Mouse (Mus musculus): ENCODE results near the gene Acaca. TPM values are rescaled to one million over a fixed set of nuclear protein-coding genes. Genes with fewer than 3 reads are reported as not detected.

Gene Acaca
- total RNA-seq, 2 experiments from 2014 or later = 66.7 to 69.6 TPM

DNA sequence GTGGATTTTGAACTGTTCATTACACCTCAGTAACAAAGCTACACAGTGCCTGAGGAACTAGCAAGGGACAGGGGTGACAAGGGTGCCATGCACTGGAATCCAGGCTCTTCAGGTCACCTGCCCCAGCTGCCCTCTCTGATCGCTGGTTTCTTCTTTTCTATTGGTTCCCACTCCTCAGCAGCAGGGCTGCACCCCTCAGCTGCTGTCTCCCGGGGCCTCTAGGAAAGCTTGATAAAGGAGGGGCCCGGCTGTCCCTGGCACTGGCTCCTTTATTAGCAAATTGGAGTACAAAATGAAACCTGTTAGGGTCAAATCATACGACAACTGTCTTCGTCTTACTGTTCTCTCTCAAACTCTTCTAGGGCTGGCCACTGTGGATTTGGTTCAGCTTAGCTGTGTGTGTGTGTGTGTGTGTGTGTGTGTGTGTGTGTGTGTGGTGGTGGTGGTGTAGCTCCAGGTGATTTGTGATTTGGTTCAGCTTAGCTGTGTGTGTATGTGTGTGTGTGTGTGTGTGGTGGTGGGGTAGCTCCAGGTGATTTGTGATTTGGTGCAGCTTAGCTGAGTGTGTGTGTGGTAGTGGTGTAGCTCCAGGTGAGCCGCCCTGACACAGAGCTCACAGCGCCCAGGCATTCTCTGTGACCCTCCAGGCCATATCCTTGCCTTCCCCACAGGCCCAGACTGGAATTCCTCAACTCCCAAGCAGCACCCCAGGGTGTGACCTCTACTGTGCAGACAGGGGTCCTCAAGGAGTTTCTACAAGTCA, 281.6 kb downstream of the Acaca start:
- DNase-seq (ENCODE audit: low spot score in 2 of 2) = no peak
- no peak overlapping the region for H3K4me3 ChIP-seq
- H3K27ac ChIP-seq = no peak overlapping the region
- TF ChIP-seq CTCF (conservative IDR thresholded peaks at IDR 0.05) = no peak

DNA sequence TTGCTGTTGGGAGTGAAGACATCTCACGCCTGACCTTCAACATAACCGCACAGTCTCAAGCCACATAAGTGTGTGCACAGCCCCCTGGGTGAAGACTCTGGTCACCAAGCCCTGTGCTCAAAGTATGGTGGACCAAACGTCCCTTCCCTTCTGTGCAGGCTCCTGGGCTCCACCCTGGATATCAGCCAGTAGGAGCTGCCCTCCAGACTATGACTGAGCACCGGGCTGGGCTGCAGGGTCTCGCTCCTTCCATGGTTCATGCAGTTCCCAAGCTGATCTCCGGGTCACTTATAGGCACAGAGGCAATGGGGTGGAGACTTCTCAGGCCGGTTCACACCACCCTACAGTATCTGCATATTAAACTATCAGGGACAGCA, 282.2 kb downstream of the Acaca start:
- TF ChIP-seq CTCF (conservative IDR thresholded peaks at IDR 0.05) = no peak
- Histone ChIP-seq H3K4me3 (no peak overlapping the region), H3K27ac (no peak overlapping the region)
- DNase-seq (ENCODE audit: low spot score in 2 of 2) = no peak

DNA sequence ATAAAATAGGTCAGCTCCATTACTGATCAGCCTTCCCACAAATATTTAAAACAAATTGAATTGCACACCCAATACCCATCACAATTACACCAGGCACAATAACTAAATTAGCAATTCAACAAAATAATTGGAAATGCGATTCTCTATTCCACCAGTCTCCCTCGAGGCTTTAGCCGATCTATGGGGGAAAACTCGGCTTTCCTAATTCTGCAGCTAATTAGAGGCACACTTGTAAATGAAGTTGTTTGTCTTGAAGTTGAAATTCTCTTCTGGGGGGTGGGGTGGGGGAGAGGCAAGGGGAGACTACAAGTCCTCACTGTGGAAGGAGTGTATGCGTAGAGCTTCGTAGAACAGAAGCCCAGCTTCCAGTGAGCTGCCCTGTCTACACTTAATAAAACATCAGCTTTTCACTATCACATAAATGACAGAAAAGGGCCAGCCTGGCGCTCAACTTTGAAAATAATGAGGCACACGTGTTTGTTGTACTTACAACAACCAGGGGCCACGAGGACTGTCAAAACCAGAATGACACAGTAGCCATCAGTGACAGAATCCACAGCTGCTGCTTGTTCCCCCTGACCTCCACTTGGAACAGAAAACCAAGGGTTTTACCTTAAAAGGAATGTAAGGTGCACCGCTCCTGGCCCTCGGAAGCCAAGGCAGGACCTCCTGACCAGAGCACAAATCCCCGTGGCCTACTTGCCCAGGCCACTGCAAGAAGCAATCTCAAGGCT, 282.9 kb downstream of the Acaca start:
- Histone ChIP-seq H3K27ac (no peak overlapping the region), H3K4me3 (no peak overlapping the region)
- no peak for DNase-seq (ENCODE audit: low spot score in 2 of 2)
- TF ChIP-seq CTCF (conservative IDR thresholded peaks at IDR 0.05) = no peak

DNA sequence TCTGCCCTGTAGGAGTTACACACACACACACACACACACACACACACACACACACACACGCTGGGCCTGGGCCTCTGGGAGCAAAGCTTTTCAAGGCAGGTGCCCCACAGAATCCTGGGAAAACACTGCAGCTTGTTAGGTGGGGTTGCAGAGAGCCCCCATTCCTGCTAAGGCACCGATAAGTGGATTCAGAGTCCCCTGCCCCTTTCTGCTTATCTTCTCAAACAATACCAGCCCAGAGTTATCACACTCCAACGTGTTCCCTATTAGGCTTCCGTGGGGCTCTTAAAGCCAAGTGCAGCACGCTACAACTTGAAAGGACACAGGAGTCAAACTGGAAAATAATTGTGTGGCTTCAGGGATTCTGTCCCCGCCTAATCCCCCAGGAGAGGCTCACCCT, 283.6 kb downstream of the Acaca start:
- no peak overlapping the region for H3K4me3 ChIP-seq
- no peak for TF ChIP-seq CTCF (conservative IDR thresholded peaks at IDR 0.05)
- H3K27ac ChIP-seq = no peak overlapping the region
- no peak for DNase-seq (ENCODE audit: low spot score in 2 of 2)

DNA sequence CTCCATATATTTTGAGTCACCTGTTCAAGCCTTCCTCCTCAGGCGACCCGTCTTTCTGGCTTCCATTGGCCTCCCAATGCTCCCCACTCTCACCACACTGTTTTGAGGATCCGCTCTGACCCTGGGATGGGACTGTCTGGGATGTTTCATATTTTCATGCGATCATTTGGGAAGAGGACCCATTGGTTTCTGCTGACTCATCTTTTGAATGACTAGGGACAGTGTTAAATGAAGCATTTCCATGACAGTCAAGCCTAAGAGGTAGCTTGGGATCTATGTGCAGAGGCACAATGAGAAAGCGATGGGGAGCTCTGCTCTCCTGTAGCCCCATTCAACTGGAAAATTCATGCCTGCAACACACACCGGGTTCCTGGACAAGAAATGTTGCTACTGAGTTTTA, 291.3 kb downstream of the Acaca start:
- no peak overlapping the region for H3K4me3 ChIP-seq
- H3K27ac ChIP-seq = no peak overlapping the region
- no peak for TF ChIP-seq CTCF (conservative IDR thresholded peaks at IDR 0.05)
- DNase-seq (ENCODE audit: low spot score in 2 of 2) = no peak

DNA sequence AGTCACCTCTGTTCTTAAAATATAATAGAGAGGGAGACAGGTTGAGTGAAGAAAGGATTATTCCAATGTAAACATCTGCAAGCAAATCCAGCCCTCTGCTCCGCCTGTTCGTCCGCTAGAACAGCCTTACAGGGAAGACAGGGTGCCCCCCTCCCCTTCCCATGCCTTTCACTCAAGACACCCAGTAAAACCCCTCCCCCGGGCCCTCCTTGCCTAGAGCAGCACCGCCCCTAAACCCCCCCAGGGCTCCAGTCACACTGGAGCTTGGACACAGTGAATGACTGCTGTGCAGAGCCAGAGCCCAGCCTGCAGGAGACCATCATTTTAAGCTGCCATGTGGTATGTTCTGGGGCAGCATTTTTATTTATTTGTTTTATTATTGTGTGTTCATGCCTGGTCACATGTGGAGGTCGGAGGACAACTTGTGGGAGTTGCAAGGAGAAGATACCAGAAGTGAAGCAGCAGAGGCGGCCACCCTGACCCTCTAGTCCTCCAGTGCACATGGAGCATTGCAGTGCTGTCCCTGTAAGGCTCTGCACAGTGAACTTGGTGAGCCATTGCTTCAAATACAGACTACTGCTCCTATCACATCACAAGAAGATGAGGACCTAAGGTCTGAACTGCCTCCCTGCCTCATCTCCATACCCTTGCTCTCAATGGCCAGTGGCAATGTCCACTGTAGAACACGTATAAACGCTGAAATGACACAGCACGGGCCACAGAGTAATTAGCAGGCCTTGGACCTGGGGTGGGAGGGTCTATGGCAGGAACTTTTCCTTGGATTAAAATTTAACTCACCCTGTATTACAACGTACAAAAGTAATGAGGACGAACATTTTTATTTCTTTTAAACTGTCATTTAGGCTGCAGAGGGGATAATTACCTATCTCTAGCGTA, 296.5 kb downstream of the Acaca start:
- Histone ChIP-seq H3K27ac (no peak overlapping the region), H3K4me3 (no peak overlapping the region)
- no peak for DNase-seq (ENCODE audit: low spot score in 2 of 2)
- no peak for TF ChIP-seq CTCF (conservative IDR thresholded peaks at IDR 0.05)

DNA sequence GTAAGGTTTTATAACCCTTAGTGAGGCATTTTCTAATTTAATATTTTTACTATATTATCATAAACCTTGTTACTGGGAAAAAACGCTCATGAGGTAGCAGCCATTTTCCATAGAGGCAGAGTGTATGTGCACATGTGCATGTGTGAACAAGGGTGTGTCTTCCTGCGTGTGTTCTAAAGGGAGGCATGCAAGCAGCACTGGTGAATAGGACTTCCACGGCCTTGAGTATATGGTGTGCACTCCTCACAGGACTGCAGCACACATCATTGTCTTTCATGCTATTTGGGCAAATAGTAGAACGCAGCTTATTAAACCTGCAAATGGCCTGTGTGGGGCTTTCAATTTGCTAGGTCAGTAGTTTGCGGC, 297.1 kb downstream of the Acaca start:
- Histone ChIP-seq H3K27ac (no peak overlapping the region), H3K4me3 (no peak overlapping the region)
- DNase-seq (ENCODE audit: low spot score in 2 of 2) = no peak
- no peak for TF ChIP-seq CTCF (conservative IDR thresholded peaks at IDR 0.05)

DNA sequence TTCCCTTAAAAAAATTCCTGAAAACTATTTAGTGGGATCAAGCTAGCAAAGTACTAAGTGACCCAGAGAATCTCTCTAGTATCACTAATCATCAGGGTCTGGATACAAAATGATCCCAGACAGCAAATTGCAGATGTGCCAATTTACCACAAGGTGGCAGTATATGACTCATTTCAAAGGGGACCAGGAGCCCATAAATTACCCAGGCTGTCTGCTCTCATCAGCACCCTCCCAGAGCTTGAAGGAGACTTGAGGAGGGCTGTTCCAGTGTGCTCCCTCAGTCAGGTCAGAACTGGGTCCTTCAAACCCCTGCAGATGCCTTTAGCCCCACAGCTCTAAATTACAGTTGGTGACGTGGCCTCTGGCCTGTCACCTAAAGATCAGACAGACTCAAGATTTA, 300.1 kb downstream of the Acaca start:
- no peak overlapping the region for H3K27ac ChIP-seq
- DNase-seq (ENCODE audit: low spot score in 2 of 2) = peak; percentile 21 to 36
- peak; percentile 91 for TF ChIP-seq CTCF (conservative IDR thresholded peaks at IDR 0.05)
- no peak overlapping the region for H3K4me3 ChIP-seq

DNA sequence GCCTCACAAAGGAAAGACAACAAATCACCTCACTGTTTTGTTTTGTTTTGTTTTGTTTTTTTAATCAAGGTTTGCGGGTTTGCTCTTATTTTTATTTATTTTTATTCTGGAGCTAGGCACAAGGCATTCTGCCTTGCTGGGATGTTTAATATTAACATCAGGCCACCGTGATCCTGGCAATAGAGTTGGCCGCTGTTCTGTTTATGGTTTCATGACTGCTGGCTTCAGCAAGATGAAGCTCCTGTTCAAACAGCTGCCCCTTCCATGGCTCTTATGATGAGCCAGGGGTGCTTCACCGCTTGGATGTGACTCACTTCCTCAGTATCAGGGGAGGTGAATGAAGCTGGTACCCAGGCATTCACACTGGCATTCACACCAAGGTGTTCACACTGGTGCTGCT, 300.9 kb downstream of the Acaca start:
- no peak overlapping the region for H3K4me3 ChIP-seq
- TF ChIP-seq CTCF (conservative IDR thresholded peaks at IDR 0.05) = no peak
- no peak overlapping the region for H3K27ac ChIP-seq
- no peak for DNase-seq (ENCODE audit: low spot score in 2 of 2)

DNA sequence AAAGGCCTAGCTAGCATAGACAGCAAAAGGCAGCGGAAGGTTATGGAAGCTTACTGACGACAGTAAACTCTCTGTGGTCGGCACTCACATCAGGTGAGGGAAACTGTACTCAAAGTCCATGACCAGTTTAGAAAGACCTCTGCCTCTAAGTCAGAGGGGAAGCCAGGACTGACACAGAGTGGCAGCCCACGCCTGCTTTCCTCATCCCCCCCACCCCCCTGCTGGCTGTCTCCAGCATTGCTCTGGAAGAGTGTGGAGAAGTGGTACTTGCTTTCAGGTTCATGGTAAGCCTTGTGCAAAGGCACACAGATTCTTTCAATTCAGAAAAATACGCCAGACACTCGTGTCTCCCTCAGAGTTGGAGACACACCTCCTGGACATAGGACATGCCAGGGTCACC, 305.4 kb downstream of the Acaca start:
- no peak overlapping the region for H3K27ac ChIP-seq
- no peak overlapping the region for H3K4me3 ChIP-seq
- DNase-seq (ENCODE audit: low spot score in 2 of 2) = no peak
- peak; percentile 51 for TF ChIP-seq CTCF (conservative IDR thresholded peaks at IDR 0.05)

DNA sequence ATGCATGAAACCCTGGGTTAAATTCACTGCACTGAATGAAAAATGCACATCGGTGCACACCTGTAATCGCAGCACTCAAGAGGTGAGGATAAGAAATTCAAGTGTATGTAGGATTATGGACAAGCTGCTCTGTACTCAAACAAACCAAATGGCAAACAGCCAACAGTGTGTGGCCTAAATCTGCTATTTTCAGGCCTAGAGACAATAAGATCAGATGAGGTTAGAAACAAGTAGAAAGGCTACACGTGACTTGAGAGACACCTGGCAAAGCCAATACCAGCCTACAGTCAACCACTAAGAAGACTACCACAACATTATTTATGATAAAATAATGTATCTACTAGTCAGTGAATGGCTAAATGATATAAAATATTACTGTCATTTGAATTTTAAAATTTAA, 310.9 kb downstream of the Acaca start:
- Histone ChIP-seq H3K27ac (no peak overlapping the region), H3K4me3 (no peak overlapping the region)
- DNase-seq (ENCODE audit: low spot score in 2 of 2) = no peak
- no peak for TF ChIP-seq CTCF (conservative IDR thresholded peaks at IDR 0.05)

DNA sequence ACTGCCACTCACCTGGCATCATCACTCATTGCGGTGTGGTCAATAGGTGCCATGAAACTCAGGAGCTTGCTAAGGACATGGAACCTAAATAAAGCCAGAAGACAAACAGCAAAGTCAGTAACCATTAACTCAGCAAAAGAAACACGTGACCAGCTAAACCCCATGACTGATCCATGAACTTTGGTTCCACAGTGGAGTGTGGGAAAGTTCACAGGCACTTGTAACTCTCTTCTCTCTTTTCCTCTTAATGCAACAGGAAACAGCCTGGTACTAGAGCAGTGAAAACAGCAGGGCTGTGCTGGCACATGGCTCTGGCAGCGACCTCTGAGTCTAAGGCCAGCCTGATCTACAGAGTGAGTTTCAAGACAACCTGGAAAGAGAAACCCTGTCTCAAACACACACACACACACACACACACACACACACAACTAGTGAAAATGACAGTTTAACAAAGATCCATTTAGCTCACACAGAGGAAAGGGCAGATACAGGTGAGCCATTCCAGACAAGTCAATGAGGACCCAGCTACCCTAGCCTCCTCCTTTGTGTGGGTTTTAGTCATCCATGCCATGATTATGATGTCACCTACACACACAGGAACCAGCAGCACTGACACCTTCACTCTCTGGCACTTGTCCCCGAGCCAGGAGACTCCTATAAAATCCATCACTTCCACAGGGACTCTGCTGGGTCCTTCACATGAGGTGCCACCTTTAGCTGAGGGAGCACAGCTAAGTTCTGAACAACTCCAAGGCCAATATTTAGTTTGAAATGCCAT, 313.3 kb downstream of the Acaca start:
- no peak overlapping the region for H3K27ac ChIP-seq
- TF ChIP-seq CTCF (conservative IDR thresholded peaks at IDR 0.05) = no peak
- H3K4me3 ChIP-seq = no peak overlapping the region
- DNase-seq (ENCODE audit: low spot score in 2 of 2) = no peak

Other genes starting within 250 kb of the Acaca start
- 10 to 100 TPM; 13.0 to 15.6 TPM for gene Ddx52, start 187.6 kb upstream of the Acaca start, total RNA-seq (2021)
- gene Synrg, start 165.2 kb upstream of the Acaca start, total RNA-seq (2021) = 10 to 100 TPM; 68.2 to 72.1 TPM
- 10 to 100 TPM; 30.9 to 36.3 TPM for gene Dusp14, start 60.4 kb upstream of the Acaca start, total RNA-seq (2021)
- 10 to 100 TPM; 33.0 to 33.8 TPM for gene Tada2a, start 72 bp upstream of the Acaca start, total RNA-seq (2021)
- gene Gm11437, start 37.8 kb downstream of the Acaca start, total RNA-seq (2021) = not detected